Mouse (Mus musculus): Measurements from ENCODE around the gene Dgki.

DNA sequence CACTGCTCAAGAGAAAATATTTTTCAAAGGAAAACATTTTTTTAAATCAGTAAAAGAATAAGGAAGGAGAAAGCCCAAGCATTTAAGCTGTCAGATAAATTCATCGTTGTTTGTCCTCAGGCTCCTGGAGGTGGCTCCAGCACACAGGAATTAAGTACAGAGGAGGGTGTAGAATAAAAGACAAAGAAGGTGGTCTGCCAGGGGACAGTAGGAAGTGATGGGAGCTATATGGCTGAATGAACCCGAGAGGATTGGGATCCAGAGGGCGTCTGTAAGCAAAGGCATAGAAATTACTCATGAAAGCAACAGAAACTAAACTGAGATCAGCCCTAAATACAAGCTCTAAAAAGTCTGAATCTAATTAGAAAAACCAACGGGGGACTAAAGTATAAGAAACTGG, 418.7 kb downstream of the Dgki start:
- no peak for TF ChIP-seq POLR2A (IDR thresholded peaks at IDR 0.05; ENCODE audit: insufficient read depth, low read depth, low read length)
- TF ChIP-seq EP300 (IDR thresholded peaks at IDR 0.05; ENCODE audit: insufficient read depth, low read depth, low read length) = no peak
- no peak for TF ChIP-seq CTCF (IDR thresholded peaks at IDR 0.05)
